Mouse (Mus musculus): ENCODE measurements around the gene Gm49318. TPM values are rescaled to one million over a fixed set of nuclear protein-coding genes. Genes with fewer than 3 reads are reported as not detected.

Gm49318 gene
- not detected in 2 replicates for polyA plus RNA-seq (2015; fragmentation: Nextera tagmentation; extraction: Ambion mirVana)

GRCm38 (mm10) chr9:22070791-22071573 is at the start of gene Gm49318, which contains the start of gene Zfp653:
Gm49318 (minus strand) TSS chr9:22071259.
Zfp653 (minus strand) TSS chr9:22071376.
- peak; percentile 98 for ATAC-seq
- Histone ChIP-seq H3K9ac (ENCODE audit: low read depth, low read length) (peak within 1 kb of the TSS; percentile 91), H3K36me3 (ENCODE audit: control insufficient read depth, insufficient read depth, low read length) (no peaks in the 10 kb centered on the region; the same call in 1 of the 2 replicates), H3K27ac (ENCODE audit: low read length) (peak within 1 kb of the TSS; percentile 98), H3K4me3 (ENCODE audit: low read length) (peak within 1 kb of the TSS; percentile 78), H3K4me2 (ENCODE audit: low read depth, low read length) (peak within 1 kb of the TSS; percentile 58), H3K4me1 (ENCODE audit: control insufficient read depth, insufficient read depth, low read length) (peaks cover 7% of the 10 kb centered on the region), H3K27me3 (replicated peaks; ENCODE audit: control insufficient read depth, insufficient read depth, low read length) (no peaks in the 10 kb centered on the region), H3K9me3 (ENCODE audit: control insufficient read depth, low read length) (no peaks in the 10 kb centered on the region)
- under 1% methylated on average over 78 of the region's 87 CpGs for WGBS

DNA sequence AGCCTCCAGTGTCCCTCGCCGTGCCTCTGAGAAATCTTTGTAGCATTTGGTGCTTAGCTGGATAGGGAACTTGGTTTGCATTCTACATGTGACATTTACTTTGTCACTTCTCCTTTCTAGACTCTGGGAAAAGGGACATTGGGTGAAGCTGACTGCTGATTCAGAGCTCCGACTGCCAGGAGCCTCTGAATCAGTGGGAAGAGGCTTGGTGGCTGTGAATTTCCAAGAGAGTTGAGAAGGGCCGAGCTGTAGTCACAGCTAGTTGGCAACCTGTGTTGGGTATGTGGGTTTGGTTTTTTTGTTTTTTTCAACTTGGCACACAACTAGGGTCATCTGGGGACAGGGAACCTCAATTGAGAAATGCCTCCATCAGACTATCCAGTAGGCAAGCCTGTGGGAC is 48.5 kb upstream of the Gm49318 start:
- peaks cover 5% of the 10 kb centered on the region for H3K4me1 ChIP-seq (ENCODE audit: control insufficient read depth, insufficient read depth, low read length)
- H3K4me2 ChIP-seq (ENCODE audit: low read depth, low read length) = no peak overlapping the region
- no peaks in the 10 kb centered on the region for H3K9me3 ChIP-seq (ENCODE audit: control insufficient read depth, low read length)
- H3K27me3 ChIP-seq (replicated peaks; ENCODE audit: control insufficient read depth, insufficient read depth, low read length) = no peaks in the 10 kb centered on the region
- ATAC-seq = no peak
- no peak overlapping the region for H3K9ac ChIP-seq (ENCODE audit: low read depth, low read length)
- no peaks in the 10 kb centered on the region for H3K36me3 ChIP-seq (ENCODE audit: control insufficient read depth, insufficient read depth, low read length)
- 87% methylated on average over 4 of the region's 4 CpGs for WGBS
- H3K27ac ChIP-seq (ENCODE audit: low read length) = no peak overlapping the region
- H3K4me3 ChIP-seq (ENCODE audit: low read length) = no peak overlapping the region

GRCm38 (mm10) chr9:22117754-22118456 is 46.8 kb upstream of the Gm49318 start:
- peaks cover 10% of the 10 kb centered on the region; the same call in 1 of the 2 replicates for H3K36me3 ChIP-seq (ENCODE audit: control insufficient read depth, insufficient read depth, low read length)
- peaks cover 5% of the 10 kb centered on the region for H3K4me1 ChIP-seq (ENCODE audit: control insufficient read depth, insufficient read depth, low read length)
- peak overlapping the region; percentile 69 for H3K4me2 ChIP-seq (ENCODE audit: low read depth, low read length)
- no peak for ATAC-seq
- H3K9ac ChIP-seq (ENCODE audit: low read depth, low read length) = no peak overlapping the region
- peak overlapping the region; percentile 88 for H3K4me3 ChIP-seq (ENCODE audit: low read length)
- H3K9me3 ChIP-seq (ENCODE audit: control insufficient read depth, low read length) = no peaks in the 10 kb centered on the region
- H3K27me3 ChIP-seq (replicated peaks; ENCODE audit: control insufficient read depth, insufficient read depth, low read length) = no peaks in the 10 kb centered on the region
- no peak overlapping the region for H3K27ac ChIP-seq (ENCODE audit: low read length)
- 38% methylated on average over 10 of the region's 10 CpGs for WGBS

DNA sequence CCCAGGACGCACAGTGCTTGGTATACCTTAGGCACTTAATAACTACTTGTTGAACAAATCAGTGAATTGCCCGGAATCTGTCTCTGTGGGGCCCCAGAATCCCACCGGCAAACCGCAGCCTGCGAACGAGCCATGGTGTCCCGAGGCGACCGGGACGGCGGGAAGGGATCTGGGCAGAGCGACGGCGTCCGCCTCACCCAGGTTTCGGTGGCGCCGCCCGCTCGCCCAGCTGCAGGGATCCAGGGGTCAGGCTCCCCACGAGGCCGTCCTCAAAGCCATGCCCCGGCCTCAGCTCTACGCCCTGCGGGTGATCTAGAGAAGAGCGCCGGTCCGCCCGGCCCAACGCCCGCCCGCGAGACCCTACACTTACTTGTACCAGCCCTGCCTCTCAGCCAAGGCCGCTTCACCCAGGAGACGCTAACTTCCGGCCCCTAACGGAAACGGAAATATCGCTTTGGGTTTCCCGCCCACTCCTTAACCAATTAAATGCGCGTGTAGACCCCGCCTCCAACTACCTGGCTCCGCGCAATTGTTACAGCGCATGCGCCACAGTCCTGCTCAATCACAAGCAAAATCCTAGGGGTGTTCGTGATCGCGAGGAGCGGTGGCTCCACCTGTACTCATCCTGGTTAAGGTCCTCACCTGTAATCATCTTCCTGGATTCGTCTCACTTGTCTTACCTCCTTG is 45.8 kb upstream of the Gm49318 start, which contains the start of gene Elof1:
Elof1 (minus strand) TSS at position 433 of the 687 bp plus-strand sequence.
- no peaks in the 10 kb centered on the region for H3K9me3 ChIP-seq (ENCODE audit: control insufficient read depth, low read length)
- under 1% methylated on average over 52 of the region's 52 CpGs for WGBS
- peak; percentile 98 for ATAC-seq
- peak within 1 kb of the TSS; percentile 94 for H3K9ac ChIP-seq (ENCODE audit: low read depth, low read length)
- peak within 1 kb of the TSS; percentile 88 for H3K4me3 ChIP-seq (ENCODE audit: low read length)
- no peaks in the 10 kb centered on the region for H3K27me3 ChIP-seq (replicated peaks; ENCODE audit: control insufficient read depth, insufficient read depth, low read length)
- H3K4me2 ChIP-seq (ENCODE audit: low read depth, low read length) = peak within 1 kb of the TSS; percentile 84
- peak within 1 kb of the TSS; percentile 63 for H3K27ac ChIP-seq (ENCODE audit: low read length)
- H3K4me1 ChIP-seq (ENCODE audit: control insufficient read depth, insufficient read depth, low read length) = peaks cover 5% of the 10 kb centered on the region
- H3K36me3 ChIP-seq (ENCODE audit: control insufficient read depth, insufficient read depth, low read length) = peaks cover 18% of the 10 kb centered on the region

- Histone ChIP-seq H3K4me1 (ENCODE audit: control insufficient read depth, insufficient read depth, low read length) (peaks cover 5% of the 10 kb centered on the region), H3K27ac (ENCODE audit: low read length) (no peak overlapping the region), H3K9me3 (ENCODE audit: control insufficient read depth, low read length) (no peaks in the 10 kb centered on the region), H3K36me3 (ENCODE audit: control insufficient read depth, insufficient read depth, low read length) (peaks cover 19% of the 10 kb centered on the region), H3K4me2 (ENCODE audit: low read depth, low read length) (peak overlapping the region; percentile 84), H3K4me3 (ENCODE audit: low read length) (peak overlapping the region; percentile 88), H3K9ac (ENCODE audit: low read depth, low read length) (peak overlapping the region; percentile 94), H3K27me3 (replicated peaks; ENCODE audit: control insufficient read depth, insufficient read depth, low read length) (no peaks in the 10 kb centered on the region)
- 17% methylated on average over 15 of the region's 15 CpGs for WGBS
- ATAC-seq = no peak
These were observed 45.0 kb upstream of the Gm49318 start for GRCm38 (mm10) chr9:22116086-22116485.

DNA sequence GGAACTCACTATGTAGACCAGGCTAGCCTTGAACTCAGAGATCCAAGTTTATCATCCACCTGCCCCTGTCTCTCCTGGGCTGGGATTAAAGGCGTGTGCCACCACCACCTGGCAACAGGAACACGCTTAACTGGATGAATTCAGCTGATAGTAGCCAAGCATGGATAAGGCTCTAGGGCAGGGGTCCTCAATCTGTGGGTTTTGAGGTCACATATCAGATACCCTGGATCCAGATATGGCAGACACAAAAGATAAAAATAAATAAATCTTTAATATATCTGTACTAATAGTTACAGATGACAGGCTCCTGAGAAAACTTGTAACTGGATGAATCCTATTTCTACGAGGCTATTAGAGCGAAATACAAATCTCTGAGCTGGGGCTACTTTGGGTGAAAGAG is 44.6 kb upstream of the Gm49318 start:
- H3K36me3 ChIP-seq (ENCODE audit: control insufficient read depth, insufficient read depth, low read length) = peaks cover 19% of the 10 kb centered on the region
- no peaks in the 10 kb centered on the region for H3K9me3 ChIP-seq (ENCODE audit: control insufficient read depth, low read length)
- peaks cover 5% of the 10 kb centered on the region for H3K4me1 ChIP-seq (ENCODE audit: control insufficient read depth, insufficient read depth, low read length)
- H3K27me3 ChIP-seq (replicated peaks; ENCODE audit: control insufficient read depth, insufficient read depth, low read length) = no peaks in the 10 kb centered on the region
- peak overlapping the region; percentile 84 for H3K4me2 ChIP-seq (ENCODE audit: low read depth, low read length)
- peak overlapping the region; percentile 88 for H3K4me3 ChIP-seq (ENCODE audit: low read length)
- H3K27ac ChIP-seq (ENCODE audit: low read length) = no peak overlapping the region
- ATAC-seq = no peak
- 91% methylated on average over 4 of the region's 4 CpGs for WGBS
- H3K9ac ChIP-seq (ENCODE audit: low read depth, low read length) = peak overlapping the region; percentile 94

DNA sequence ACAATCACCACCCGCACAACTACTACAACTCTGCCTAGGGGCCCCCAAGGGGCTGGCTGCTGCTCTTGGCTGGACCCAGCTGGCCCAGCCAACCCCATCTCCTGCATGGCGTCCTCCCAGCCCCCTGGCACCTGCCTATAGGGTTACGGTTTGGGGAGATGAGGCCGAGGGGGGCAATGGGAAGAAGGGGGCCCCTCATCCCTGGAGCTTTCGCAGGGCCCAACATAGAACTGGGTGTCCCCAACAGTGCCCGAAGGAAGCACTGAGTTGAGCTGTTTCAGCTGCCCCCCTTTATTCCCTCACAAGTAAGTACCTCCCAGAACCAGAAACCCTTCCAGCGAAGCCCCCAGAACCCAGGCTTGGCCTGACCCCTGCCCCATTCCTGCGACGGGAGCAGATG is 37.1 kb upstream of the Gm49318 start:
- WGBS = 88% methylated on average over 9 of the region's 9 CpGs
- Histone ChIP-seq H3K27me3 (replicated peaks; ENCODE audit: control insufficient read depth, insufficient read depth, low read length) (no peaks in the 10 kb centered on the region), H3K4me3 (ENCODE audit: low read length) (no peak overlapping the region), H3K9ac (ENCODE audit: low read depth, low read length) (no peak overlapping the region), H3K4me1 (ENCODE audit: control insufficient read depth, insufficient read depth, low read length) (no peaks in the 10 kb centered on the region), H3K36me3 (ENCODE audit: control insufficient read depth, insufficient read depth, low read length) (peaks cover 21% of the 10 kb centered on the region), H3K9me3 (ENCODE audit: control insufficient read depth, low read length) (no peaks in the 10 kb centered on the region), H3K4me2 (ENCODE audit: low read depth, low read length) (no peak overlapping the region), H3K27ac (ENCODE audit: low read length) (no peak overlapping the region)
- no peak for ATAC-seq

DNA sequence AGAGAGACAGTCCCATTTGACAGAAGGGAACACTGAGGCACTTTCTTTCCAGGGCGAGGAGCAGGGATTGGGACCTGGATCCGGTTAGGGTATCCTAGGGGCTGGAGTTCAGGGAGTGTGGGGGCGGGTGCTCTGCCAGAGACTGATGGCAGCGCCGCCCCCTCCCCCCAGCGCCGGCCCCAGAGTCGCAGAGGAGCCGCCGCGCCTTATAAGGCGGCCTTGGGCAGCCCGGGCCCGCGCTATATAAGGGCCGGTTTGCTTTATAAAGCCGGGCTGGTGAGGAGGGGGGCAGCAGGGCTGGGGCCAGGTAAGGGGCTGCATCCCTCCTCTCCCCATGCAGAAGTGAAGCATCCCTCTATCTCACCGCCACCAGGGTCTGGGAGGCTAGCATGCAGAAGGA is 28.9 kb upstream of the Gm49318 start:
- H3K4me2 ChIP-seq (ENCODE audit: low read depth, low read length) = peak overlapping the region; percentile 19
- H3K27me3 ChIP-seq (replicated peaks; ENCODE audit: control insufficient read depth, insufficient read depth, low read length) = peaks cover 16% of the 10 kb centered on the region
- H3K4me3 ChIP-seq (ENCODE audit: low read length) = peak overlapping the region; percentile 31
- no peaks in the 10 kb centered on the region for H3K9me3 ChIP-seq (ENCODE audit: control insufficient read depth, low read length)
- H3K4me1 ChIP-seq (ENCODE audit: control insufficient read depth, insufficient read depth, low read length) = peaks cover 6% of the 10 kb centered on the region; the same call in 1 of the 2 replicates
- WGBS = 3% methylated on average over 18 of the region's 18 CpGs
- H3K36me3 ChIP-seq (ENCODE audit: control insufficient read depth, insufficient read depth, low read length) = no peaks in the 10 kb centered on the region
- H3K9ac ChIP-seq (ENCODE audit: low read depth, low read length) = peak overlapping the region; percentile 53
- ATAC-seq = peak; percentile 59
- peak overlapping the region; percentile 69; the same call in 1 of the 2 replicates for H3K27ac ChIP-seq (ENCODE audit: low read length)
